Mouse (Mus musculus): ENCODE measurements around the gene Hectd4. TPM values are rescaled to one million over a fixed set of nuclear protein-coding genes. Genes with fewer than 3 reads are reported as not detected.
"Not testable (repeated sequence)": the region's sequence is repeated elsewhere in the genome, so short reads cannot be mapped to it uniquely, and the experiment has no call there.

Hectd4 gene
- polyA plus RNA-seq, 1 experiment: 61.5 TPM

DNA sequence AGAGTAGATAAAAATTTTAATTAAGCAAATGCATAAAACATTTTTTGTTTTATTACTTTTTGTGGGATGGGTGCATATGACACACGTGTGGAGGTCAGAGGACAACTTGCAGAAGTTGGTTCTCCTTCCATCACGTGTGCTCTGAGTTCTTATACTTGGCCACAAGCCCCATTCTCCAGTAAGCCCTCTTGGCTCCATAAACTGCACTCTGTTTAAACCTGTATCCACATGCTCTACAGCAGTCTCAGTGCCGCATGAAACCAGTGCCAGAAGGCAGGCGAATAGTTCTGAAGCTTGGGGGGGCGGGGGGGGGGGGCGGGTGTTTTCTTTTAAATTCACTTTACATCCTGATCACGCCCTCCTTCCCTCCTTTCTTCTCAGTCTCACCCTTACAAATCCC, 85.0 kb downstream of the Hectd4 start:
- Histone ChIP-seq H3K4me1 (replicated peaks; ENCODE audit: control insufficient read depth, insufficient read depth, low read length) (no peaks in the 10 kb centered on the region), H3K27ac (ENCODE audit: control insufficient read depth, insufficient read depth, low read length) (no peak overlapping the region), H3K27me3 (ENCODE audit: control insufficient read depth, insufficient read depth, low read length) (no peaks in the 10 kb centered on the region), H3K4me3 (ENCODE audit: control insufficient read depth, insufficient read depth, low read length) (no peak overlapping the region), H3K36me3 (ENCODE audit: control insufficient read depth, insufficient read depth, low read length) (peaks cover 73% of the 10 kb centered on the region)
- no peak for DNase-seq
- TF ChIP-seq POLR2A (IDR thresholded peaks at IDR 0.05; ENCODE audit: control insufficient read depth, extremely low read depth, insufficient read depth, low read length, poor library complexity) (no peak), CTCF (IDR thresholded peaks at IDR 0.05; ENCODE audit: borderline replicate concordance, control insufficient read depth, extremely low read depth, insufficient read depth, low read length, poor library complexity) (no peak)
- 96% methylated on average over 7 of the region's 7 CpGs for WGBS

DNA sequence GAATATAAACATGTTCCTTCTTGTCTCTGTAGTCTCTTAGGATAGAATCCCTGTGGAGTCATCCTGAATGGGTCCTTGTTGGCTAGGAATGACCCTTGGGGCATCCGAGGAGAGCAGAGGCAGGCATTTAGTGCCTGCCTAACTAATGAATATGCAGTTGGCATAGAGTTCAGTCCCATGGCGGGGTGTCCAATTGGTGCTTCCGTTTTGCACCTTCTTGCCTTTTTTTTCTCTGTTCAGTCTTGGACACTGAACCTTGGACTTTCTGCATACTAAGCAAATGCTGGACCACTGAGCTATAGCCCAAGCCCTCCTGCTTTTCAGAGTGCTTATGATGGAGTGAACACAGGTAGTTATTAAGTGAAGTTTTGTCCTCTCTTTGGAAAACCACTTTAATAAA, 87.6 kb downstream of the Hectd4 start:
- DNase-seq: no peak
- no peak for TF ChIP-seq CTCF (IDR thresholded peaks at IDR 0.05; ENCODE audit: borderline replicate concordance, control insufficient read depth, extremely low read depth, insufficient read depth, low read length, poor library complexity)
- TF ChIP-seq POLR2A (IDR thresholded peaks at IDR 0.05; ENCODE audit: control insufficient read depth, extremely low read depth, insufficient read depth, low read length, poor library complexity): no peak
- H3K4me1 ChIP-seq (replicated peaks; ENCODE audit: control insufficient read depth, insufficient read depth, low read length): no peaks in the 10 kb centered on the region
- no peak overlapping the region for H3K27ac ChIP-seq (ENCODE audit: control insufficient read depth, insufficient read depth, low read length)
- no peaks in the 10 kb centered on the region for H3K27me3 ChIP-seq (ENCODE audit: control insufficient read depth, insufficient read depth, low read length)
- H3K36me3 ChIP-seq (ENCODE audit: control insufficient read depth, insufficient read depth, low read length): peaks cover 78% of the 10 kb centered on the region
- 94% methylated on average over 3 of the region's 3 CpGs for WGBS
- H3K4me3 ChIP-seq (ENCODE audit: control insufficient read depth, insufficient read depth, low read length): no peak overlapping the region

DNA sequence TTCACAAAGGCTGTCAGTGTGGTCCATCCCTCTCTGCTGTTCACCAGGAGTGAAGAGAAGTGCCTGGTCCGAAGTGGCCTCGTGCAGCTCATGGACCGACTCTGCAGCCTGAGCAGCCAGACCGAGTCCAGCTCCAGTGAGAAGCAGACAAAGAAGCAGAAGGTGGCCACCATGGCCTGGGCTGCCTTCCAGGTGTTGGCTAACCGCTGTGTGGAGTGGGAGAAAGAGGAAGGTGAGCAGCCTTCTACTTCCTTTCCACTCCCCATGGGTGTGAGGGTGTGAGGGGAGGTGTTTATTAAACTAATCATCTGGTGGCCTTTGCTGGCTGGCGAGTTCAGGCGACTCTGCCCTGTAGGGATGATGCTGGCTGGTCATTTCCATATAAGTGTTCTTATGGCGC, 91.6 kb downstream of the Hectd4 start:
- Histone ChIP-seq H3K4me1 (replicated peaks; ENCODE audit: control insufficient read depth, insufficient read depth, low read length) (no peaks in the 10 kb centered on the region), H3K36me3 (ENCODE audit: control insufficient read depth, insufficient read depth, low read length) (peaks cover 85% of the 10 kb centered on the region), H3K27me3 (ENCODE audit: control insufficient read depth, insufficient read depth, low read length) (no peaks in the 10 kb centered on the region), H3K4me3 (ENCODE audit: control insufficient read depth, insufficient read depth, low read length) (no peak overlapping the region), H3K27ac (ENCODE audit: control insufficient read depth, insufficient read depth, low read length) (no peak overlapping the region)
- no peak for TF ChIP-seq CTCF (IDR thresholded peaks at IDR 0.05; ENCODE audit: borderline replicate concordance, control insufficient read depth, extremely low read depth, insufficient read depth, low read length, poor library complexity)
- TF ChIP-seq POLR2A (IDR thresholded peaks at IDR 0.05; ENCODE audit: control insufficient read depth, extremely low read depth, insufficient read depth, low read length, poor library complexity): no peak
- 78% methylated on average over 8 of the region's 8 CpGs for WGBS
- no peak for DNase-seq

DNA sequence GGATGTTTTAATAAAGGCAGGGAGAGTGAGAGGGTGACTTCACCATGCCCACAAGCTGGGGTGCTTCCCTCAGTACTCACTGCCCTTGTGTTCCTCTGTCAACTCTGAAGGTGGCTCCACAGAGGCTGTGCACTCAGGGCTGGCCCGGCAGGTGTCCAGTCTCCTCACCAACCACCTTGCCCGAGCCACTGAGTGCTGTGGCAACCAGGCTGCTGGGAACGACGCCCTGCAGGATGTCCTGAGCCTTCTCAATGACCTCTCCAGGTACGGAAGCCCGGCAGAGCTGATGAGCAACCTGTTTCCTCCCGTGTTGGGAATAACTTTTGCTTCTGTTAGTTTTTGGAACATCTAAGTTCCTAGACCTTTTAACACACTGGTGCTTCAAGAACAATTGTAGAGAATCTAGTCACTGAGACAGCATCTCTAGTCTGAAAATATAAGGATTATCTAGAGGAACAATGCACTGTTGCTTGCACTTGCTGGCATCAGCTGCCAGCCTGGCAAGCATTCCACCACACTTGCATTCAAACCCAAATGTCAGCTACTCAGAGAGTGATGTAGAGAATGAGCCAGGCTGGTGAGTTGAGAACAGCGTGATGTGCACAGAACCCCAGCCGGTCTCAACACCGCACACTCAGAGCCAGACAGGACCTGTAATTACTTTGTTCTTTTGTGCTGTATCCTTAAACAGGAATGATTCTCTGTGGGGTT, 93.9 kb downstream of the Hectd4 start:
- Histone ChIP-seq H3K4me3 (ENCODE audit: control insufficient read depth, insufficient read depth, low read length) (no peak overlapping the region), H3K27me3 (ENCODE audit: control insufficient read depth, insufficient read depth, low read length) (no peaks in the 10 kb centered on the region), H3K27ac (ENCODE audit: control insufficient read depth, insufficient read depth, low read length) (no peak overlapping the region), H3K36me3 (ENCODE audit: control insufficient read depth, insufficient read depth, low read length) (peaks cover 80% of the 10 kb centered on the region), H3K4me1 (replicated peaks; ENCODE audit: control insufficient read depth, insufficient read depth, low read length) (no peaks in the 10 kb centered on the region)
- DNase-seq: no peak
- WGBS: 94% methylated on average over 10 of the region's 10 CpGs
- no peak for TF ChIP-seq POLR2A (IDR thresholded peaks at IDR 0.05; ENCODE audit: control insufficient read depth, extremely low read depth, insufficient read depth, low read length, poor library complexity)
- no peak for TF ChIP-seq CTCF (IDR thresholded peaks at IDR 0.05; ENCODE audit: borderline replicate concordance, control insufficient read depth, extremely low read depth, insufficient read depth, low read length, poor library complexity)

DNA sequence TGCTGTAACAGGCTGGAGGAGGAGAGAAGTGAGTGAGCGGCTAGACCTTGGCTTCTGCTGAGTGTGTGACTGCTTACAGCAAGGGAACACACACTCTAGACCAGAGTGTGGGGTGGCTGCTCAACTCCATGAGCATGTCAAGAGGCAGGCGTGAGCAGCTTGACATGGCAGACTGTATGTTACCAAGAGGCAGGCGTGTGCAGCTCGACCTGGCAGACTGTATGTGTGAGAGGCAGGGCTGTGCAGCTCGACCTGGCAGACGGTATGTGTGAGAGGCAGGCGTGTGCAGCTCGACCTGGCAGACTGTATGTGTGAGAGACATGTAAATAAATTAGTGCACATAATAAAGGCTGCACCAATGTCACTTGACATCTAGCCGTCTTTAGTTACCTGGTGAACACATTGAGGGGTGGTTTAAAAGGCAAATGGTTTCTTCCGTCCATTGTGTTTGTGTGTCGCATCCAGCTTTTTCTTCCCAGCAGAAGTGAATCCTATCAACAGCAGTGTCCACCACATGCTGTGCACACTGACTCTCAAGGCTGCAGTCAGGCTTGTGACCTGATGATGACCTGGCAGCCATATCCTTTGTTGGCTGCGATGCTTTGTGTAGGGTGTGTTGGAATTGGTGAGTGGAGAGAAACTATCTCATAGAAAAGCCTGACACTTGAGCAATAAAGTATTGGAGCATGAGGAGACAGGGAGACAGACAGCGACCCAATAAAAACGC, 106.2 kb downstream of the Hectd4 start:
- WGBS: 98% methylated on average over 14 of the region's 14 CpGs
- TF ChIP-seq POLR2A (IDR thresholded peaks at IDR 0.05; ENCODE audit: control insufficient read depth, extremely low read depth, insufficient read depth, low read length, poor library complexity) (no peak), CTCF (IDR thresholded peaks at IDR 0.05; ENCODE audit: borderline replicate concordance, control insufficient read depth, extremely low read depth, insufficient read depth, low read length, poor library complexity) (no peak)
- H3K36me3 ChIP-seq (ENCODE audit: control insufficient read depth, insufficient read depth, low read length): peaks cover 54% of the 10 kb centered on the region
- H3K27me3 ChIP-seq (ENCODE audit: control insufficient read depth, insufficient read depth, low read length): no peaks in the 10 kb centered on the region
- no peak overlapping the region for H3K4me3 ChIP-seq (ENCODE audit: control insufficient read depth, insufficient read depth, low read length)
- no peak for DNase-seq
- peaks cover 6% of the 10 kb centered on the region for H3K4me1 ChIP-seq (replicated peaks; ENCODE audit: control insufficient read depth, insufficient read depth, low read length)
- H3K27ac ChIP-seq (ENCODE audit: control insufficient read depth, insufficient read depth, low read length): no peak overlapping the region

DNA sequence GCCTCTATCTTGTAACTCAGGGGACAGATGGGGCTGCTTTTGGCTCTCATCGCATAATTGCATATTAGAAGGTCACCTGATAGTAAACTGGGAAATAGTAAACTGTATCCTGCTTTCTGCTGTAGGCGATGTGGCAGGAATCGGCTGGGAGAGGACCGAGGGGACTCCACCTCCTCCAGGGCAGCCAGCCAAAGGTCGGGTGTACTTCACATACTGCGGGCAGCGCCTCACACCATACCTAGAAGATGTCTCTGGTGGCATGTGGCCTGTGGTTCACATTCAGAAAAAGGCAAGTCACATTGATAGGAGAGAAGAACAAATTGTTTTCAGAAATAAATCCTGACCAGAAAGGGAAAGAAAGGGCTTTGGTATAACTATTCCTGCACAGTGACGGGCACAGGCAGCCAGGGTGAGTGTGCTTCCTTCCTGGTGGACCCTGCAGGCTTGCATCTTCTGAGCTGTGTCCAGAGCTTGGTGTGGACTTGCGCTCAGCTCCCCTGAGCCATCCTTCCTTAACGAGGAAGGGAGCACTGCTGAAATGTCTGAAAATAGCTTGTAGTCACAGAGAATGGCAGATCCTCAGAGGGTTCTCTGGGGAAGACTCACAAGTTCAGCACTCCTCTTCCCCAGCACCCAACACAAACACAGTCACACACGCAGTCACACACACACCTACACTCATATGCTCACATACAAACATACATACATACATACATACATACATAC, 109.5 kb downstream of the Hectd4 start:
- WGBS: 64% methylated on average over 11 of the region's 11 CpGs
- peak overlapping the region; percentile 82 for H3K27ac ChIP-seq (ENCODE audit: control insufficient read depth, insufficient read depth, low read length)
- H3K4me1 ChIP-seq (replicated peaks; ENCODE audit: control insufficient read depth, insufficient read depth, low read length): peaks cover 7% of the 10 kb centered on the region
- peak overlapping the region; percentile 62 for H3K4me3 ChIP-seq (ENCODE audit: control insufficient read depth, insufficient read depth, low read length)
- DNase-seq: no peak
- no peaks in the 10 kb centered on the region for H3K27me3 ChIP-seq (ENCODE audit: control insufficient read depth, insufficient read depth, low read length)
- peaks cover 46% of the 10 kb centered on the region for H3K36me3 ChIP-seq (ENCODE audit: control insufficient read depth, insufficient read depth, low read length)
- TF ChIP-seq POLR2A (IDR thresholded peaks at IDR 0.05; ENCODE audit: control insufficient read depth, extremely low read depth, insufficient read depth, low read length, poor library complexity) (no peak), CTCF (IDR thresholded peaks at IDR 0.05; ENCODE audit: borderline replicate concordance, control insufficient read depth, extremely low read depth, insufficient read depth, low read length, poor library complexity) (no peak)

DNA sequence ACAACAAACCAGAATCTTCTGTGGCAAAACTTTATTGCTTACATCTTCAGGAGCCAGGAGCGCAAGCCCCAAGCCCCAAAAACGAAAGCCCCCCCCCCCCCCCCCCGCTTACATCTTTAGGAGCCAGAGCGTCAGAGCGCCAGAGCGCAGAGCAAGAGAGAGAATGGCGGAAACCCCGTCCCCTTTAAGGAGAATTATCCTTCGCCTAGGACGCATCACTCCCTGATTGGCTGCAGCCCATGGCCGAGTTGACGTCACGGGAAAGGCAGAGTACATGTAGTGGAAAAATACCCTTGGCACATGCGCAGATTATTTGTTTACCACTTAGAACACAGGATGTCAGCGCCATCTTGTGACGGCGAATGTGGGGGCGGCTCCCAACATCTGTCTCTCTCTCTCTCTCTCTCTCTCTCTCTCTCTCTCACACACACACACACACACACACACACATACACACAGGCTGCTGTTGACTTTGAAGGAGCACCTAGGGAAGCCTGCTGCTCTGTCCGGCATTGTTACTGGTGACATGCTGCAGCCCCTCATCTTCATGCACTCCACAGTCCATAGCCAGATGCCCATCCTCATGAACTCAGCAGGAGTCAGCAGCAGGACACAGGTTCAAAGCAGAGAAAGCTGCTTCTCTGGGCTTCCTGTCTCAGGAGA, 110.3 kb downstream of the Hectd4 start:
- Histone ChIP-seq H3K4me1 (replicated peaks; ENCODE audit: control insufficient read depth, insufficient read depth, low read length) (peaks cover 11% of the 10 kb centered on the region), H3K27ac (ENCODE audit: control insufficient read depth, insufficient read depth, low read length) (peak overlapping the region; percentile 90), H3K4me3 (ENCODE audit: control insufficient read depth, insufficient read depth, low read length) (peak overlapping the region; percentile 62), H3K36me3 (ENCODE audit: control insufficient read depth, insufficient read depth, low read length) (peaks cover 47% of the 10 kb centered on the region)
- WGBS: 60% methylated on average over 14 of the region's 19 CpGs
- DNase-seq; H3K27me3 ChIP-seq (ENCODE audit: control insufficient read depth, insufficient read depth, low read length): not testable (repeated sequence)

Data from thymus, adult 2 months (tissue).